Mouse (Mus musculus): ENCODE measurements around the gene Sgf29.
A peak's percentile ranks its signal among the peaks of the same experiment; 100 is the strongest.
"Not testable (repeated sequence)": the region's sequence is repeated elsewhere in the genome, so short reads cannot be mapped to it uniquely, and the experiment has no call there.

The Sgf29 gene

DNA sequence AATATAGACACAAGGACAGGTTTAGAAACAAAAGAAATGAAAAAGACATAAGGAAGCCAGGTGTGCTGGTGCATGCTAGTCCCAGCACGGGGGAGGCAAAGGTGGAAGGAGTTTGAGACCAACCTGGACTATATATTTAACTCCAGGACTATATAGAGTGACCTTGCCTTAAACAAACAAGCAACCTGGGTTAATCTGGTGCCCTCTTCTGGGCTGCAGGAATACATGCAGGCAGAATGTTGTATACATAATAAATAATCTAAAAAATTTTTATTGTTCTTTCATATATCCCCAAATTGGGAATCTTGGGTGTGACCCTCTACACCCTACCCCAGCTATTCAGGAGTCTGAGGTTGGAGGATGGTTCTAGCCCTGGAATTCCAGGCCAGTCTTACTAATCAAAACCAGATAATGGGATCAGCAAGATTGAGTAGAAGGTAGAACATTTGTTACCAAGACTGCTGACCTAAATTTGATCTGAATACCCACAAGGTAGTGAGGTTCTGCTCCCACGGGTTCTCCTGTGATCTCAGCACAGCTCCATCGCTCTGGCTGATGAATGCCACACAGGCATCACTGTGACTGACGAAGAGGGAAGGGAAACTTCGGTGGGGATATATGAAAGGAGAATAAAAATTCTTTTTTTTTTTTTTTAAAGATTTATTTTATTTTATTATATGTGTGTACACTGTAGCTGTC, 6.4 kb upstream of the Sgf29 start:
- no peak for DNase-seq

GRCm38 (mm10) chr7:126643244-126643617, 5.9 kb upstream of the Sgf29 start:
- DNase-seq, result peak; percentile 58

- no peak for DNase-seq
These were observed 4.8 kb upstream of the Sgf29 start for GRCm38 (mm10) chr7:126644345-126644744.

DNA sequence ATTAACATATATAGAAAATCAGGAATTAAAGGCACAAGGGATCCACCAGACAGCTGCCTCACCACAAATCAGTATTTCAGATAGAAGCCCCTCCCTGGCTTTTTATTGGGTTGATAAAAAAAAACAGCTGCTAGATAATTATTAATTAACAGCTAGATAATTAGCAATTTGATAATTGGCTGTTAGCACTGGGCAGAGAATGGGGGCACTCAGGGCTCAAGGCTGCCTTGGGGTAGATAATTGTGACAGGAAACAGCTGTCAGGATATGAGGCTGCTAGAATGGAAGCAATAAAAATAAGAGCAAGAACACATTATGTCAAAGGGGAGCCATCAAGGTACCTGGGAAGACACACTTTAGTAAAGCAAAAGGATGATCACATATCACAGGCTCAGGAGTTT, 4.2 kb upstream of the Sgf29 start:
- no peak for DNase-seq

- DNase-seq, result no peak
These were observed 3.4 kb upstream of the Sgf29 start for GRCm38 (mm10) chr7:126645708-126646107.

DNA sequence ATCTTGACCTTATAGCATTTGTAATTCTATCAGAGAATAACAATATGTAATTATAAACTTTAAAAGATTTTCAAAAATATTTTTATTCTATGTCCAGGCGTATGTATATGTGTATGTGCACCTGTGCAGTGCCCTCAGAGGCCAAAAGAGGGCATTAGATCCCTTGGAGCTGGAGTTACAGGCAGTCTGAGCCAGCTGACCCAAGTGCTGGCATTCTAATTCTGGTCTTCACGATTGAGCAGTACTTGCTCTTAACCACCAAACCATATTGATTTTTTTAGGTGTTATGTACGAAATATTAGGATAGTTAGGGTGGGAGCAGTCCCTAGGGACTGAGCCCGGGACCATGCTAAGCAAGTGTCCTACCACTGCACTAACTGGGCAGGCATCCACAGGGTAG, 623 bp upstream of the Sgf29 start:
- peak; percentile 23 for DNase-seq

GRCm38 (mm10) chr7:126650852-126651251, 1.7 kb downstream of the Sgf29 start:
- no peak for DNase-seq

DNA sequence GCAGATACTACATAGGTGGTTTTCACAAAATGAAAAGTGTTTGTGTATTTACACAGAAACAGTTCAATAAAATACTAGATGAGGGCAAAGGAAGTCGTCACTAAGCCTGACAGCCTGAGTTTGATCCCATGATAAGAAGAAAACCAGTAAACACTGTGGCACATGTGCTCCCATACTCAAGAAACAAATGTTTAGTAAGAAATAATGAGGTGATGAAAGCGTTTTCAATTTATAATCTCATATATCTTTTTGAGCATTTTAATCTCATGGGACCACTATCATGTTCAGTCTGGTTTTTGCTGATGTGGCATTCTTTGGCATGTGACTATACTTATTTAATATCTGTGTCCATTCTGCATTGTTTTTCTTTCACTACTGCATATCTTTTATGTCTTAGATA, 4.9 kb downstream of the Sgf29 start:
- DNase-seq, result no peak

- no peak for DNase-seq
These were observed 6.6 kb downstream of the Sgf29 start for GRCm38 (mm10) chr7:126655695-126656094.

- DNase-seq, result no peak
These were observed 8.4 kb downstream of the Sgf29 start for GRCm38 (mm10) chr7:126657522-126657921.

- no peak for DNase-seq
These were observed 10.7 kb downstream of the Sgf29 start for GRCm38 (mm10) chr7:126659771-126660170.

DNA sequence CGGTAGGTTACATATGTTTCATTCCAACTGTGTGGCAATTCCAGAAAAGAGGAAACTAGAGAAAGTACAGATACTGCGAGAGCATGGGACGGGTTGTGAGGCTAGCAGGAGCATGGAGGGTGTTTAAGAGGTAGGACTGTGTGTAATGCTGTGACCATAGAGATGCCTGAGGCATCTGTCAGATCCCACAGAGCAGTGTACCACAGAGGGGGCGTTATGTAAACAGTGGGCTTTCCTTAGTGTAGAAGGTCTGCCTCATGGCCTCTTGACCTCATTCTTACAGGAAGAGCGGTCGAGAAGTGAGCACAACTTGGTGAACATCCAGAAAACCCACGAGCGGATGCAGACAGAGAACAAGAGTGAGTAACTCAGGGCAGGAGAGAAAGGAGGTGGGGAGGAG, 14.5 kb downstream of the Sgf29 start:
- DNase-seq, result no peak

GRCm38 (mm10) chr7:126665269-126665668, 16.2 kb downstream of the Sgf29 start:
- DNase-seq, result no peak

GRCm38 (mm10) chr7:126667495-126668090, 18.5 kb downstream of the Sgf29 start:
- DNase-seq, result no peak

- no peak for DNase-seq
These were observed 19.3 kb downstream of the Sgf29 start for GRCm38 (mm10) chr7:126668452-126668851.

DNA sequence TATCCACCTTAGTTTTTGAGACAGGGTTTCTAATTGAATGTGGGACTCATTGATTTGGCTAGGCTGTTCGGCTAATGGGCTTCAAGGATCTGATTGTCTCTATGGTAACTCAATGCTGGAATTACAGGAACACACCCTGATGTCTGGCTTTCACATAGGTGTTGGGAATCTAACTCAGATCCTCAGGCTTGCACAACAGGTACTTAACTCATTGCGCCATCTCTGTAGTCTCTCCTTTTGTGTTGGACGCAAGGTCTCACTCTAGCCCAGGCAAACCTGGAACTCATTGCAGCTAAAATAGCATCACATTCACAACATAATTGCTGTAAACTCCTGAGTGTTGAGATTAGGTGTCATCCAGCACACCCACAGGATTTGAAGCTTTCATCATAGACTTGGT, 21.0 kb downstream of the Sgf29 start:
- no peak for DNase-seq

DNA sequence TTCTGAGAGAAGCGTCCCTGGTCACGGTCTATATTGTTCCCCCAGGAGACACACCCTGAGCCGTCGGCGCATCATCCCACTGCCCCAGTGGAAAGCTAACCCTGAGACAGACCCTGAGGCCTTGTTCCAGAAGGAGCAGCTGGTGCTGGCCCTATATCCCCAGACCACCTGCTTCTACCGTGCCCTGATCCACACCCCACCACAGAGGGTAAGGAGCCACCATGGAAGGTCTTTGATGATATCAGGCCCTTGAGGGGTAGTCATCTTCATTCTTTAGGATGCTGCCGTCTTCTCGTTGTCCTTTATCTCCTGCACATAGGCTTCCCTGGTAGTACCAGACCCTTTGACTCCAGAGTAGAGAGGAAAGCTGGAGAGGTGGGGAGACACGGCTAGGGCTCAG, 23.0 kb downstream of the Sgf29 start:
- DNase-seq, result no peak

GRCm38 (mm10) chr7:126675104-126675503, 26.0 kb downstream of the Sgf29 start:
- DNase-seq, result no peak

DNA sequence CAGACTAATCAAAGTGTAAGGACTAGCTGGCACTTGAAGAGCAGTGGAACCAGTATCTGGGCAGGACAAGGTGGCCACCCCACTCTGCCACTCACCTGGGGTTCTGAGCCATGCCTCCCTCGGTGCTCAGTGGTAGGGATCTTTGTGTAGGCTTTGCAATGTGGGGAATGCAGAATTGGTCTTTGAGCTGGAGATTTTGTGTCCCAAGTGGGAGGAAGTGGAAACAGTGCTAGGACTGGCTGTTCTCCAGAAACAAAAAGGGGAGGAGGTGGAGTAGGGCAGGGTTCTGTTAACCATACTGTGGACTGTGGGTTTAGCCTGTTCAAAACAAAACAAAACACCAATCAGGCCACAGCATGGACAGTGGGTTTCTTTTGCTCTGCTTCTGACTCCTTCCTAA, 27.1 kb downstream of the Sgf29 start, which contains the start of gene Sult1a1:
TSS of gene Sult1a1 (minus strand) at position 226 of the 400 bp plus-strand sequence.
- no peak for DNase-seq

DNA sequence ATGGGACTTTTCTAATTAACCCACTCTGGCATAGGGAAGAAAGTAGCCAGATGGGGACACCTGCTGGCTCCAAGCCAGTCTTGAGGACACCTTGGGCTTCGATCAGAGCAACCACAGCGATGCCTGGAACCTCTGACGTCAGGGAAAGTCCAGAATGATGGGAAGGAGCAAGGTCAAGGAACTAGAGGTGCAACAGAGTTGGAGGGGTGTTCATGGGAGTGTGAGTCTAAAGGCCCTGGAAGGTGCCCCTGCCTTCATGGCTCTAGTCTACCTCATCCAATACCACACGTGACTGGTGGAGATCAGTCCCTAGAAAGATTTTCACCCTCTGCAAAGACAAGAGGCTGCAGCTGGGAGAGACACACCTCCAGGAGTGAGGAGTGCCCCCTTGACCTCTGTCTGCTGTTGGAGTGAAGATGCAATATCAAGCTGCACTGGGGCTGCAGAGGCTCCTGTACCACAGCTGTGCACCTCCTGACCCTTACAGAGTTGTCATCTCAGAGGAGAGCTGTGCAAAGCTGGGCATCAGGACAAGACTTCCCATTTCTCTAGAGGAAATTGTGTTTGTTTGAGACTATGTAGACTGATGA, 27.6 kb downstream of the Sgf29 start:
- DNase-seq, result no peak

DNA sequence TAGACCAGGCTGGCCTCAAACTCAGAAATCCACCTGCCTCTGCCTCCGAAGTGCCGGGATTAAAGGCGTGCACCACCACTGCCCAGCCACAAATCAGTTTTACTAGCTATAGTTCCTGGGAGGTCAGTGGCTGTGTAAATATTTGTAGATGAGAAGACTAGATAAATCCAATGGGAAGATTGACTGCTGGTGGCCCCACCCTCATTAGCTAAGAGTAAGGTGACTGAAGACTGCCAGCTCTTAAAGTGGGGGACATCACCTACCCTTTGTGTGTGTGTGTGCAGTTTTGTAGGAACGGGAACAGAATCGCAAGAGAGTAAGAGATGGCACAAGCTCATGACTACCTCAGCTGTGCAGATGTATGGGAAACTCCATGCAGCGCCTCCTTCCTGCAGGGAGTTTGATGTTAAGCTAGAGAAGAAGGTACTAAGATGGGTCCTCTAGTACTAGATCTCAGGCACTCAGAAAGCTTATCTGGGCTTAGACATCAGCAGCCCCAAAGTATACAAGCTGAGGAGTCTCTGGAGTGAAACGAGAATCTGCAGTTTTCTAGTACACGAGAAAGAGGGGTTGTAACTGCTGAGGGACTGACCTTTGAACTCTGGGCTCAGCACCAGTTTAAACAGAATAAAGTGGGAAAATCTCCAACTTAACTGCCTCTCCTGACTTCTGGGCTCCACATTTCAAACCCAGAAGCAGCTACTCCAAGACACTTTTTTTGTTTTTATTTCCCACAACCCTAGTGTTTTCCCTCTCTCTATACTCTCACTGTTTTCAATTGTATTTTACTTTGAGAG, 29.6 kb downstream of the Sgf29 start:
- DNase-seq, result no peak

DNA sequence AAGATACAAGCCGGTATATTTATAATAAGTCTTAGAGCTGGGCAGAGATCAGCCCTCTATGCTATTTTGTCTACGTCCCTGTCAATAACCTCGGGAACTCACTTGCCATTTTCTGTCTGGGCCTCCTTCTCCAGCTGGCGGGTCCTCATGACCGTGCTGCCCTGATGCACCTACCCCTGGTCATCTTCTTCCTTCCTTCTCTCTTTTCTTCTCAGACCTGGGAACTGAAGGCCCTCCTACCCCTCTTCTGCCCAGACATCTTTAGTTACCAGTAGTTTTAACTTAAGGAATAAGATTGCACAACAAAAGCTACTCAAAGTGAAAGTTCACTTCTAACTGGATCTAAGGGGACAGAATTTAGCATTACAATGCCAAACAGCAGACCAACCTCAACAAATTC, 30.6 kb downstream of the Sgf29 start:
- DNase-seq, result no peak

DNA sequence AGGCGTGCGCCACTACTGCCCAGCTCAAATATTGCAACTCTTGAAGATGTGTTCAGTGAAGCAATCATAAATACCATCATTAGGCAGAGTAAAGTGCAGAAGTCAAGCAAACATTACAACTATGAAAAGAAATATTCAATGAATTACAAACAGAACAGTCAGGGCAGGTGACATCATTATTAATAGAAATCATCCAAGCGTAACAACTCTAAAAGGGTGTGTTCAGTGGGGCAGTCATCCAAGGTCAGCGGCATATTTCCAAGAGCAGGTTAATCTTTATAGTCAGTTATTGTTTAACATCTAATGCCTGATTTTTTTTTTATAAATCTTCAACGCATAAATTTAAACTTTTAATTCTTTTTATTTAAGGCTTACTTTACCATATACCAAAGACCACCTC, 32.1 kb downstream of the Sgf29 start:
- DNase-seq, result no peak

GRCm38 (mm10) chr7:126688156-126688555, 39.0 kb downstream of the Sgf29 start:
- not testable (repeated sequence) for DNase-seq
